Mouse (Mus musculus): ENCODE results near the gene Tmem97.
"Not testable (repeated sequence)": the region's sequence is repeated elsewhere in the genome, so short reads cannot be mapped to it uniquely, and the experiment has no call there.

The Tmem97 gene

GRCm38 (mm10) chr11:78549491-78549987, 1.0 kb downstream of the Tmem97 start:
- DNase-seq (ENCODE audit: low read depth, low spot score), result no peak

GRCm38 (mm10) chr11:78547718-78548460, 2.7 kb downstream of the Tmem97 start:
- DNase-seq (ENCODE audit: low read depth, low spot score), result no peak

- no peak for DNase-seq (ENCODE audit: low read depth, low spot score)
Measured at GRCm38 (mm10) chr11:78545181-78545580, 5.4 kb downstream of the Tmem97 start.

GRCm38 (mm10) chr11:78544449-78545111, 6.0 kb downstream of the Tmem97 start:
- DNase-seq (ENCODE audit: low read depth, low spot score), result no peak

- no peak for DNase-seq (ENCODE audit: low read depth, low spot score)
Measured at GRCm38 (mm10) chr11:78540358-78540757, 10.2 kb downstream of the Tmem97 start.

GRCm38 (mm10) chr11:78536690-78537084, 13.9 kb downstream of the Tmem97 start:
- no peak for DNase-seq (ENCODE audit: low read depth, low spot score)

- DNase-seq (ENCODE audit: low read depth, low spot score), result peak; percentile 100
Measured at GRCm38 (mm10) chr11:78536080-78536689, 14.4 kb downstream of the Tmem97 start, which contains the start of the genes Tnfaip1 and Ift20. Gene Tnfaip1, minus strand, starts transcription at chr11:78536332. Gene Ift20, plus strand, starts transcription at chr11:78536361.

- DNase-seq (ENCODE audit: low read depth, low spot score), result peak; percentile 65
Measured at GRCm38 (mm10) chr11:78535376-78536079, 15.0 kb downstream of the Tmem97 start.

- no peak for DNase-seq (ENCODE audit: low read depth, low spot score)
Measured at GRCm38 (mm10) chr11:78534516-78534915, 16.1 kb downstream of the Tmem97 start.

GRCm38 (mm10) chr11:78531515-78531914, 19.1 kb downstream of the Tmem97 start:
- not testable (repeated sequence) for DNase-seq (ENCODE audit: low read depth, low spot score)

- DNase-seq (ENCODE audit: low read depth, low spot score), result no peak
Measured at GRCm38 (mm10) chr11:78531046-78531445, 19.5 kb downstream of the Tmem97 start.

GRCm38 (mm10) chr11:78530001-78530400, 20.6 kb downstream of the Tmem97 start:
- no peak for DNase-seq (ENCODE audit: low read depth, low spot score)

GRCm38 (mm10) chr11:78528714-78529113, 21.9 kb downstream of the Tmem97 start:
- DNase-seq (ENCODE audit: low read depth, low spot score), result no peak

- DNase-seq (ENCODE audit: low read depth, low spot score), result no peak
Measured at GRCm38 (mm10) chr11:78524838-78525237, 25.7 kb downstream of the Tmem97 start.

- peak; percentile 35 for DNase-seq (ENCODE audit: low read depth, low spot score)
Measured at GRCm38 (mm10) chr11:78523241-78523955, 27.2 kb downstream of the Tmem97 start.

- peak; percentile 40 for DNase-seq (ENCODE audit: low read depth, low spot score)
Measured at GRCm38 (mm10) chr11:78522481-78522997, 28.0 kb downstream of the Tmem97 start.

GRCm38 (mm10) chr11:78521880-78522279, 28.7 kb downstream of the Tmem97 start:
- no peak for DNase-seq (ENCODE audit: low read depth, low spot score)

GRCm38 (mm10) chr11:78518931-78519330, 31.6 kb downstream of the Tmem97 start:
- no peak for DNase-seq (ENCODE audit: low read depth, low spot score)

GRCm38 (mm10) chr11:78515549-78516325, 34.8 kb downstream of the Tmem97 start:
- DNase-seq (ENCODE audit: low read depth, low spot score), result no peak
